Mouse (Mus musculus): Measurements from ENCODE around the gene Eaf1.

- TF ChIP-seq CHD2 (IDR thresholded peaks at IDR 0.05; ENCODE audit: low read depth, low read length) (no peak), HCFC1 (IDR thresholded peaks at IDR 0.05; ENCODE audit: borderline replicate concordance, insufficient read depth, low read length) (no peak), ZC3H11A (IDR thresholded peaks at IDR 0.05; ENCODE audit: borderline replicate concordance, low read depth, low read length) (no peak)
These were observed 39.2 kb upstream of the Eaf1 start for GRCm38 (mm10) chr14:31454849-31455566.
